Mouse (Mus musculus): ENCODE data around the gene Fuom. TPM values are rescaled to one million over a fixed set of nuclear protein-coding genes. Genes with fewer than 3 reads are reported as not detected.

The Fuom gene
- 14.9 TPM for polyA plus RNA-seq (2017; shearing (Covaris generic))

DNA sequence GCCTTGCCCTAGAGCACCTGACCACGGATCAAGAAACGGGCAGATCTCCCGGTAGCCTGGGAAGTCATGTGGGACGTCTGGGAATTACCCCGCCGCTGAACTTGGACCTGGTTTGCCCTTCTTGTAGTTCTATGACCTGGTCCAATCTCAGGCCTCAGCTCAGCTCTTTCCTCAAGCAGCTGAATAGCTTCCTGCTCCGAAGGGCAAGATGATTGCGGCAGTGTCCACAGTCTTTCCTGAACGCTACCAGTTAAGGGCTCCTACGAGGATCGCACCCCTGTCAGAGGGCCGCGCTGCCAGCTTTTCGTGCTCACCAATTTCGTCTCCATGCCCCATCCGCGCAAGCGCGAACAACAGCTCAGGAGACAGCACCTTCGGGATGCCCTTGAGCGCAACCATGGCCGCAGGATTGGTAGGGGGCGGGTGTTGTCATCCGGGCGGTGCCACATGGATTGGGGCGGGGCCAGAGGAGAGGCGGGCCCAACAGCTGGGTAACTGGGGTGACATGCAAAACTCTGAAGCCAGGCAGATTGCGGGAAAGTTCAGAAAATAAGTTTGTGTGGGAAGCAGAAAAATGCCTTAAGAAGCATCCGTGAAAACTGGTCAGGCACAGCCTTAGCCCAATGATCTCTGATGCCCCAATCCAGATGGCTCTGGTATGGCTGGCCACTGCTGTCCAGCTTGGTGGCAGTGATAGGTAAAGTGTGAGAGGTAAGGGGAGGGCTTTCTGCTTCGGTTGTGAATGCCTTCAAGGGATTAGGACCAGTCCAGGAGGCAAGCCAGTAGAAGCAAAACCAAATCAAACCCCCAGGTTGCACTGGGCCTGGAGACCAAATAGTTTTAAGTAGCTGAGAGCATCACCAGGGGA is at the start of gene Fuom:
Fuom (minus strand) TSS at position 449 of the 868 bp plus-strand sequence.

DNA sequence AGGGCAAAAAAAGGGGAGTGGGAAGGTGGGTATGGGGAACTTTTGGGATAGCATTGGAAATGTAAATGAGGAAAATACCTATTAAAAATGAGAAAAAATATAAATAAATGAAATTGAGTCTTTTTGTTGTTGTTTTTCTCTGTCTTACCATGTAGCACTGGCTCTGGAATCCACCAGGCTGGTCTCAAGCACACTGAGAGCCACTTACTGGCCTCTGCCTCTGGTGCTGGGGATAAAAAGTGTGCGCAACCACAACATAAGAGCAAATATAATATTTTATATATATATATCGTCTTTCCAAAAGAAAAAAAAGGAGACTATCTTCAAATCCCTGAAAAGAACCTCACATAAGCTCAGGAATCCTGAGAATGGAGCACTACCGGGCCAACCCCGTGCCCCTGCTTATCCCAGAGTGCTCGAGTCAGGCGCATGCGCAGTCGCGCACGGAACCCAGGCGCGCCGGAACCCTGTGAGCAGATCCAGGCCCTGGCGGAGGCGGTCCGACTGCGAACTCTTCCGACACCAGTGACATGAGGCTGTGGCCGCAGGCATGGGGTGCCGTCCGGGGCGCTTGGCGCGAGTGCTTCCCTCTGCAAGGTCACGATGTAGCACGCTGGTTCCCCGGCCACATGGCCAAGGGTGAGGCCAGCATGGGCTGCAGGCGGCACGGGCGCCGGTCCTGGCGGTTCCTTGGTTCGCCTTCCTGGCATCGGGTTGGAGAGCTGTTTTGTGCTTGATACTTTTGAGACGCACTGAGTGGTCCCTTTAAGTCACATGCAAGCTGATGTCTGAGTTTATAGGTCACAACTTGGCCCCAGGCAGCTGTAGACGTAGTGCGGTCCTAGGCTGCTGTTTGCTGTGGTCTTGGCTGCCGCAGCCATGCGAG is 35.1 kb upstream of the Fuom start, which contains the start of gene Mtg1:
Mtg1 (plus strand) TSS at position 430 of the 886 bp plus-strand sequence.

DNA sequence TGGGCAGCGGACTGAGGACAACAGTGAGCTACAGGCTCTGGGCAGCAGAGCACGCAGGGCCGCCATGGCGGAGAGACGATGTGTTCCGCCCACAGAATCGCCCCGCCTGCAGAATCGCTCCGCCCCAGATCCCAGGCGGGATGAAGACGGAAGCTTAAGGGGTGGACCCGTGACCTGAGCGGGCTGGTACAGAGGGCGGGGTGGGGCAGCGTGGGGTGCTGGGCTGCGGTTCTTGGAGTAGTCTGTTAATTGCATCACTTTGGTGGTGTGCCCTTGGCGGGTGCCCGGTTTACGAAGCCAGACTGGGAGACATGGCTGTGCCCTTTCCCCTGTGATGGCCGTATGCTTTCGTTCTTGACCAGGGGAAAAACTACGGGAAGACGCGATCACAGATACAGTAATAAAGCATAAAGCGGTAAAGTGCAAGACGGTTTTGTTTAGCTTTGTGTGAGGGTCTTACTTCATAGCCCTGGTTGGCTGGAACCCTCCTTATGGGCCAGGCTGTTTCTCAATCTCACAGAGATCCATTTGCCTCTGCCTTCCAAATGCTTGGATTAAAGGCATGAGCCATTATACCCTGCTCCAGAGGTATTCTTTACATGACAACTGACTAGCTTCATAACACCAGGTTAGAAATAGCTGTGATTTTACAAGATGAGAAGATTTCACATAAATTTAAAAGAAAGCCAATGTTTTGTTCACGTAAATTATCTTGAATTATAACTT is 14.3 kb upstream of the Fuom start, which contains the start of gene Echs1:
Echs1 (minus strand) TSS at position 148 of the 726 bp plus-strand sequence.

DNA sequence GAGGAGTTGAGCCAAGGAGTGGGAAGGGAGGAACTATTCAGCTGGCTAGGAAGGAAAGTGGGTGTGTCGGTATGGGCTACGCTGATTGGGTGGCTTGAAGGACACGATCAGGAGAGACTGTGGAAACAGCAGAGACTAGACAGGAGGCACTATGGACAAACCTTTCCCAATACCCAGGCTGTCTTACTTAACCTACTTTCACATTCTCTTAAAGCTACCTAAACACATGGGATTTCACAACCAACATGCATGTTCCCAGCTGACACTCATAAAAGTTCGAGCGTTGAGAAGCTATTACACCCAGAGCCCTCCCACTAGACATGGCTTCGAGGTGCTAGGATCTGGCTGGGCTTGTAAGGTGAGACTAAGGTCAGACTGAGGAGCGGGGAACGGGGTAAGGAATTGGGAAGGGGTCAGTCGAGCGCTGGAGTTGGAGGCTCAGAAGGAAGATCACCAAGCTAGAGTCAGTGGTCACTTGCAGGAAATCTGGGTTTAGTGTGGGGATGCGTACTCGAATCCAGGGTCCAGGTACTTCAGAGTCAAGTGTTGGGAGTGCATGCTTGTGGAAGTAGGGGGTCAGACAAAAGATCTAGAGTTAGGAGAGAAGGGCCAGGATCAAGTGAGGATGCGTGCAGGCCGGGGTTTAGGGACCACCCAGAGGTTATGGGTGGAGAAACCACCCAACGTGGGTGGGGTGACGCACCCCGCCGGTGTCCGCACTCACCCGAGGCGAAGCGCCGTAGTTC is 13.5 kb upstream of the Fuom start, which contains the start of gene Paox:
Paox (plus strand) TSS at position 217 of the 746 bp plus-strand sequence.

DNA sequence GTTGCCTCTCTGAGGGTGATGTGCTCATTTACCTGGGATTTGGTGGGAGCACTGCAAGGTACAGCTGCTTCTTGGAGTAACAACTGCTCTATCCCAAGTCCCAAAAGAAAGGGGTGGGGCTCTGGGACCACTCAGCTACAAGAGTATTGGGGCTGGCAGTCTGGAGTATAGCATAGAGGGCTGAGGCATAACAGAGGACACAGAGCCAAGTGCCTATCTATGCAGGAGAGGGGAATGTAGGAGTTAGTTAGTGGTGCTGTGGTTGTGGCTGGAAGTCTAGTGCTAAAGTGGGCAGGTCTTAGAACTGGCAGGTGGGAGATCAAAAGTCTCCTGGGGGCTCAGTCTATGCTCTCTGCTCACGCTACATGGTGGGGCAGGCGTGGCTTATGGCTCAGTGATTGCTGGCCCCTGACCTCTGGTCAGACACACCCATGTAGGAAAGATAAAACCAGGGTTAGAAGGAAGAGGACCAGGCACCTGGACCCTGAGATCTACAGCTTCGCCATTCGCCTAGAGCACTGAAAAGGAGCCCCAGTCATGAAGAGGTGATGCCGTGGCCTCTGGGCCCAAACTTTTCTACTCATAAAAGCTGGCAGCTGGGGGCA is 9.2 kb downstream of the Fuom start, which contains the start of gene Prap1:
Prap1 (plus strand) TSS at position 472 of the 605 bp plus-strand sequence.

DNA sequence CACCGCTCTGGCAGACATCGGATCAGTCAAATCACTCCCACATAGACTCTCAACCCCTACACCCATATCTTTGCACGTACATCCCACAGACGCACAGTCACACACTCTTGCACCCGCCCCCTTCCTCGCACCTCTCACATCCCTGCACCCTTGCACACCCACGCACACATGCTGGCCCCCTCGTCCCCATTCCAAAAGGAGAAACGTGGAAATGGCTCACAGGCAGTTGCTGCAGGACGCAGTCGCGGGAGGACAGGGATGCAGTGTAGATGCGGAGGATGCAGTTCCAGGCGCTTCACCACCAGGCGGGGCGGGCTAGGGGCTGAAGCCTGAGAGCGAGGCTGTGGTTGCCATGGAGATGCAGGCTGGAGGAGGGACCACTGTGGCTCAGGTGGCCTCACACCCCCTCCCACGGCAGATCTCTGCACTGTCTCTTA is 20.0 kb downstream of the Fuom start, which contains the start of gene Caly:
Caly (minus strand) TSS at position 307 of the 437 bp plus-strand sequence.

DNA sequence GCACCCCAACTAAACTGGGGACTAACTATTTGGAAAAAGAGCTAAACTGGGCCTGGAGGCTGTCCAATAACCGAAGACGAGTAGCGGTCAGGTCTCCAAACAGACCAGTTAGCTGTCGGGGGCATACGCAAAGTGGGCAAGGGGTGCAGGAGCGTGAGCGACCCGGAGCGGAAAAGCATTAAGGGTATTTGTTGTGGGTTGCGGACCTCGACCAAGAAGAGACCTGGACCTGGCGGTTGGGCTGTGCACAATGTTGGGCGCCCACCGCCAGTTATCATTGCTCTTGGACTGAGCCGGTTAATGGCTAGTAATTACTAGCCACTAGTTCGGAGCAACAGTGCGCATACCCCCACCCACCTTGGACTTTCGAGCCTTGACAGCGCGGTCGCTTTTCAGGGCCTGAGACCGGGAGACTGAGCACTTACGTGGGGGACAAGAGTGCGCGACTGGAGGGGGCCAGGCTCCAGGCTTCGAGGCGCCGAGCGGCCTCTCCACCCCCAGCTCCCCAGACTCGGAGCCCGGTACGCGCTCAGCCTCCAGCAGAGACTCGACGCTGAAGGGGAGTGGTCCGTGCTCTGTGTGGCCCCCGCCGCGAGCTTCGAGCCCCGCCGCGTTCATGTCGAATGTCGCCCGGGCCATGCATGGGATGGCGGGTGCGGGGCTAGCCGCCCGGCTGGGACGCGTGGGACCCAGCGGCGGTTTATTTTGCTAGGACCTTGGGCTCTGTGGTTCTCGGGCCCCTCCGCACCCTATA is 53.7 kb downstream of the Fuom start, which contains the start of gene Msx3:
Msx3 (minus strand) TSS at position 729 of the 754 bp plus-strand sequence.

Other genes with a start within 250 kb of the Fuom start
- 0.48 TPM for gene Kndc1, start 207.7 kb downstream of the Fuom start, polyA plus RNA-seq (2017; shearing (Covaris generic))
- gene Utf1, start 158.7 kb downstream of the Fuom start, polyA plus RNA-seq (2017; shearing (Covaris generic)) = 2.8 TPM
- gene 6430531B16Rik, start 123.7 kb downstream of the Fuom start, polyA plus RNA-seq (2017; shearing (Covaris generic)) = 0.66 TPM
- 14.4 TPM for gene Adam8, start 109.9 kb downstream of the Fuom start, polyA plus RNA-seq (2017; shearing (Covaris generic))
- gene Zfp511, start 66.0 kb downstream of the Fuom start, polyA plus RNA-seq (2017; shearing (Covaris generic)) = 51.3 TPM
- gene Tubgcp2, start 65.8 kb downstream of the Fuom start, polyA plus RNA-seq (2017; shearing (Covaris generic)) = 45.6 TPM
- gene Msx3, start 53.4 kb downstream of the Fuom start, polyA plus RNA-seq (2017; shearing (Covaris generic)) = not detected
- gene Caly, start 19.9 kb downstream of the Fuom start, polyA plus RNA-seq (2017; shearing (Covaris generic)) = not detected
- not detected for gene Prap1, start 9.0 kb downstream of the Fuom start, polyA plus RNA-seq (2017; shearing (Covaris generic))
- 2.4 TPM for gene Paox, start 13.4 kb upstream of the Fuom start, polyA plus RNA-seq (2017; shearing (Covaris generic))
- 70.5 TPM for gene Echs1, start 14.0 kb upstream of the Fuom start, polyA plus RNA-seq (2017; shearing (Covaris generic))
- 45.8 TPM for gene Mtg1, start 35.1 kb upstream of the Fuom start, polyA plus RNA-seq (2017; shearing (Covaris generic))
- not detected for gene Sprn, start 52.4 kb upstream of the Fuom start, polyA plus RNA-seq (2017; shearing (Covaris generic))
- gene Olfr522, start 62.3 kb upstream of the Fuom start, polyA plus RNA-seq (2017; shearing (Covaris generic)) = not detected
- gene Olfr523, start 70.8 kb upstream of the Fuom start, polyA plus RNA-seq (2017; shearing (Covaris generic)) = not detected
- gene Olfr524, start 103.5 kb upstream of the Fuom start, polyA plus RNA-seq (2017; shearing (Covaris generic)) = not detected
- gene Cd163l1, start 115.8 kb upstream of the Fuom start, polyA plus RNA-seq (2017; shearing (Covaris generic)) = 0.15 TPM
- gene 5830411N06Rik, start 144.8 kb upstream of the Fuom start, polyA plus RNA-seq (2017; shearing (Covaris generic)) = 1.7 TPM
- 0.17 TPM for gene Olfr525, start 218.4 kb upstream of the Fuom start, polyA plus RNA-seq (2017; shearing (Covaris generic))
- gene Olfr527, start 231.6 kb upstream of the Fuom start, polyA plus RNA-seq (2017; shearing (Covaris generic)) = not detected